Mouse (Mus musculus): ENCODE measurements around the gene Lcn4.

GRCm38 (mm10) chr2:26663112-26663511, 8.0 kb downstream of the Lcn4 start:
- no peak for TF ChIP-seq CTCF (IDR thresholded peaks at IDR 0.05; ENCODE audit: low read depth, low read length)
- TF ChIP-seq POLR2A (IDR thresholded peaks at IDR 0.05; ENCODE audit: insufficient read depth, low read length): no peak

Measured in ES-Bruce4 (cell line).